25 mouse cellular contexts compared by ENCODE assay signal in the genomic region with DNA sequence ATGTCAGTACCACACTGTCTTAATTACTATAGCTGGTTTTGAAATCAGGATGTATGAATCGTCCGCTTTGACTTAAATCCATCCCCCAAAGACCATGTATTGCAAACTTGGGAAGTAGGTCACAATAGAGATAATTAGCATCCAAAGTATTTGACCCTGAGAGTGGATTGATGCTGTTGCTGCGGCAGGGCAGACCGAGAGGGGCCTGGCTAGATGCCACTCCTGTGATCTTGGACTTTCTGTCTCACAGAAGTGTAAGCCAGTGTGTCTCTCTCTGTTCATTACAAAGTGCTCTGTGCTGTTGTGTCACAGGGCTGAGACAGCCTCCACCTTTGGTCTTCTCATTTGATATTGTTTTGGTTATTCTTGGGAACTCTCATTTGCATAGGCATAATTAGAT. TPM values are rescaled to one million over a fixed set of nuclear protein-coding genes. Genes with fewer than 3 reads are reported as not detected.
A peak's percentile ranks its signal among the peaks of the same experiment; 100 is the strongest.
DNase-seq lines count a peak whose midpoint lies in the region; ATAC-seq and TF ChIP-seq lines count a peak whose summit lies in the region.
"Had no signal": no experiment of that assay in that cellular context is flagged by ENCODE, and none has a peak within 500 bp of the region (broad histone marks: within the 10 kb centered on the region; RNA-seq: fewer than 3 reads in every experiment).

No protein-coding gene starts in this region.

- peaks cover 16% of the 10 kb centered on the region for H3K4me1 ChIP-seq in forebrain, embryonic 14.5 days (ENCODE audit: control insufficient read depth, insufficient read depth, low read length)
- peaks cover 19% of the 10 kb centered on the region for H3K4me1 ChIP-seq in forebrain, embryonic 15.5 days
- no peaks in the 10 kb centered on the region for H3K4me1 ChIP-seq in cerebellum, adult 2 months (ENCODE audit: control insufficient read depth, insufficient read depth, low read length)
- H3K4me1 ChIP-seq: embryonic facial prominence, embryonic 13.5 days had no signal

- H3K9ac ChIP-seq in forebrain, embryonic 14.5 days (ENCODE audit: low read length) = no peak overlapping the region
- H3K9ac ChIP-seq in forebrain, embryonic 15.5 days (replicated peaks) = no peak overlapping the region
- H3K9ac ChIP-seq: embryonic facial prominence, embryonic 13.5 days; forebrain, embryonic 12.5 days; forebrain, postnatal 0 days; hindbrain, embryonic 12.5 days; hindbrain, embryonic 15.5 days had no signal

- H3K9me3 ChIP-seq in forebrain, embryonic 14.5 days (replicated peaks; ENCODE audit: control insufficient read depth, low read length) = no peaks in the 10 kb centered on the region
- no peaks in the 10 kb centered on the region for H3K9me3 ChIP-seq in forebrain, embryonic 15.5 days
- H3K9me3 ChIP-seq: embryonic facial prominence, embryonic 10.5 days; embryonic facial prominence, embryonic 13.5 days; forebrain, embryonic 12.5 days; hindbrain, embryonic 12.5 days; hindbrain, embryonic 15.5 days had no signal

- H3K27ac ChIP-seq in forebrain, embryonic 14.5 days (ENCODE audit: low read depth, low read length) = no peak overlapping the region
- H3K27ac ChIP-seq in forebrain, embryonic 15.5 days (replicated peaks) = no peak overlapping the region
- no peak overlapping the region for H3K27ac ChIP-seq in cerebellum, adult 2 months (ENCODE audit: insufficient read depth, low read length)
- H3K27ac ChIP-seq: embryonic facial prominence, embryonic 10.5 days; embryonic facial prominence, embryonic 13.5 days; forebrain, embryonic 12.5 days; gastrocnemius, adult 2 months; hindbrain, embryonic 12.5 days; hindbrain, embryonic 15.5 days had no signal

- no peak for TF ChIP-seq CTCF in cerebellum, adult 2 months (IDR thresholded peaks at IDR 0.05; ENCODE audit: borderline replicate concordance, insufficient read depth, low read depth, low read length)

- H3K4me3 ChIP-seq in forebrain, embryonic 14.5 days (ENCODE audit: low read depth, low read length) = no peak overlapping the region
- no peak overlapping the region for H3K4me3 ChIP-seq in forebrain, embryonic 15.5 days
- no peak overlapping the region for H3K4me3 ChIP-seq in cerebellum, adult 2 months (replicated peaks; ENCODE audit: insufficient read depth, low read depth, low read length)
- H3K4me3 ChIP-seq: embryonic facial prominence, embryonic 10.5 days; embryonic facial prominence, embryonic 13.5 days; erythroblast, embryonic 14.5 days; forebrain, embryonic 12.5 days; gastrocnemius, adult 2 months; hindbrain, embryonic 12.5 days; hindbrain, embryonic 15.5 days had no signal

- no peak overlapping the region for H3K4me2 ChIP-seq in forebrain, embryonic 14.5 days (ENCODE audit: low read length)
- no peak overlapping the region for H3K4me2 ChIP-seq in forebrain, embryonic 15.5 days (replicated peaks)
- H3K4me2 ChIP-seq: embryonic facial prominence, embryonic 13.5 days; forebrain, embryonic 12.5 days; heart, embryonic 11.5 days; hindbrain, embryonic 12.5 days; hindbrain, embryonic 15.5 days had no signal

- no peaks in the 10 kb centered on the region for H3K36me3 ChIP-seq in forebrain, embryonic 14.5 days (ENCODE audit: control insufficient read depth, insufficient read depth, low read length)
- H3K36me3 ChIP-seq in forebrain, embryonic 15.5 days = no peaks in the 10 kb centered on the region
- H3K36me3 ChIP-seq: embryonic facial prominence, embryonic 10.5 days; embryonic facial prominence, embryonic 13.5 days; forebrain, embryonic 12.5 days; hindbrain, embryonic 12.5 days; hindbrain, embryonic 15.5 days had no signal

- H3K27me3 ChIP-seq in forebrain, embryonic 14.5 days (replicated peaks; ENCODE audit: control insufficient read depth, insufficient read depth, low read length) = no peaks in the 10 kb centered on the region
- no peaks in the 10 kb centered on the region for H3K27me3 ChIP-seq in forebrain, embryonic 15.5 days
- H3K27me3 ChIP-seq in cerebellum, adult 2 months (ENCODE audit: control insufficient read depth, insufficient read depth, low read length) = no peaks in the 10 kb centered on the region
- H3K27me3 ChIP-seq: embryonic facial prominence, embryonic 13.5 days; forebrain, embryonic 12.5 days; hindbrain, embryonic 15.5 days had no signal

- TF ChIP-seq POLR2A in cerebellum, adult 2 months (IDR thresholded peaks at IDR 0.05; ENCODE audit: borderline replicate concordance, insufficient read depth, low read length) = no peak

- WGBS in forebrain, embryonic 14.5 days = 21% methylated on average over 4 of the region's 4 CpGs
- WGBS in forebrain, embryonic 15.5 days = 19% methylated on average over 4 of the region's 4 CpGs
- 56% methylated on average over 4 of the region's 4 CpGs for WGBS in cerebellum, adult 2 months

- peak; percentile 17 for DNase-seq in adrenal gland, adult 2 months
- DNase-seq in adrenal gland, adult 18-20 months (ENCODE audit: low spot score in 2 of 2) = no peak
- DNase-seq in forebrain, embryonic 14.5 days (ENCODE audit: low spot score) = peak; percentile 57
- peak; percentile 30 for DNase-seq in testis, postnatal 10 days (ENCODE audit: low spot score)
- DNase-seq in testis, postnatal 14 days (ENCODE audit: low spot score) = no peak
- no peak for DNase-seq in cerebellum, adult 2 months
- no peak for DNase-seq in cerebellum, adult 18-20 months
- DNase-seq: cerebellum, adult 8-10 months; cerebellum, postnatal 10 days; cerebellum, postnatal 36 days; embryo, embryonic 11 days; forebrain, postnatal 0 days; gastrocnemius, adult 2 months; gastrocnemius, postnatal 14 days had no signal

- ATAC-seq in forebrain, embryonic 14.5 days = 0 out of 2 replicates have a peak, but pooled peaks have one; percentile 14
- no peak for ATAC-seq in forebrain, embryonic 15.5 days (replicated peaks)
- ATAC-seq: forebrain, postnatal 0 days; intestine, postnatal 0 days; Patski had no signal

RNA-seq across cellular contexts. Expression of gene Tmem150c, which starts 12.5 kb away (rescaled TPM):
- 10 to 100 TPM in 1 of 2 experiments, 1 to 10 TPM in 1; 9.3 to 19.0 TPM for total RNA-seq in adrenal gland, adult 2 months (2021)
- polyA plus RNA-seq in adrenal gland, adult 2 months (2012; rRNA removed) = 1.3 and 1.9 TPM in 2 replicates
- total RNA-seq in adrenal gland, adult 18-20 months (2021) = 10 to 100 TPM in 1 of 2 experiments, 1 to 10 TPM in 1; 7.5 to 18.3 TPM
- 17.0 and 21.8 TPM in 2 replicates for polyA plus RNA-seq in forebrain, embryonic 14.5 days (2014; fragmentation: Nextera tagmentation; extraction: Ambion mirVana)
- polyA plus RNA-seq in forebrain, embryonic 15.5 days (2015; fragmentation: Nextera tagmentation; extraction: Ambion mirVana) = 31.8 and 32.1 TPM in 2 replicates
- 30.1 and 32.9 TPM in 2 replicates for polyA plus RNA-seq in cerebellum, adult 2 months (2012; rRNA removed)
- total RNA-seq: hematopoietic stem cell, adult 5-6 weeks had no signal
- polyA plus RNA-seq: erythroblast, embryonic 14.5 days; Patski had no signal

Comparison
In these comparisons a context has a peak if more than half of its experiments do, and no peak if none do; other contexts are left out.
1. DNase-seq: peak in adrenal gland, adult 2 months (single experiment), forebrain, embryonic 14.5 days (single experiment) and testis, postnatal 10 days (single experiment); none in adrenal gland, adult 18-20 months (0 of 2), testis, postnatal 14 days (single experiment), cerebellum, adult 2 months (0 of 2) and cerebellum, adult 18-20 months (0 of 2).